Mouse (Mus musculus) cerebellum, postnatal 10 days (tissue): ENCODE measurements at regions not wholly inside any gene's neighbourhood (a gene's known extent, or its start where the extent isn't known, plus 50 kb on each side); places are given as distances from the start of the nearest gene placed in this dataset.

Source experiments
- DNase-seq, 2 experiments: peaks; one replicate each; pipeline ENCODE4 v3.0.0; 2021; ENCODE audit warnings: mixed read lengths in 2 of 2

GRCm38 (mm10) chr13:11490766-11491165 is 616.0 kb downstream of the Ryr2 start:
- DNase-seq: no peak

- no peak for DNase-seq
These were observed 623.6 kb downstream of the Ryr2 start for GRCm38 (mm10) chr13:11483142-11483541.

- DNase-seq: no peak
These were observed 624.0 kb downstream of the Ryr2 start for GRCm38 (mm10) chr13:11482701-11483100.

GRCm38 (mm10) chr13:11460251-11460650 is 646.5 kb downstream of the Ryr2 start:
- no peak for DNase-seq

GRCm38 (mm10) chr13:11455113-11455512 is 651.6 kb downstream of the Ryr2 start:
- DNase-seq: no peak

- no peak for DNase-seq
These were observed 654.3 kb downstream of the Ryr2 start for GRCm38 (mm10) chr13:11452448-11452847.

GRCm38 (mm10) chr13:11432465-11433339 is 674.0 kb downstream of the Ryr2 start:
- no peak for DNase-seq

- no peak for DNase-seq
These were observed 679.9 kb downstream of the Ryr2 start for GRCm38 (mm10) chr13:11426820-11427219.

- no peak for DNase-seq
These were observed 714.7 kb downstream of the Ryr2 start for GRCm38 (mm10) chr13:11392027-11392426.

- DNase-seq: no peak
These were observed 731.3 kb downstream of the Ryr2 start for GRCm38 (mm10) chr13:11375452-11375851.

GRCm38 (mm10) chr13:11369456-11369855 is 737.3 kb downstream of the Ryr2 start:
- no peak for DNase-seq

GRCm38 (mm10) chr13:11362872-11363271 is 743.9 kb downstream of the Ryr2 start:
- DNase-seq: no peak

GRCm38 (mm10) chr13:11348502-11348849 is 758.3 kb downstream of the Ryr2 start:
- peak in 1 of 2 experiments; percentile 25 for DNase-seq

- peak; percentile 87 to 91 for DNase-seq
These were observed 758.8 kb downstream of the Ryr2 start for GRCm38 (mm10) chr13:11347787-11348501.

- peak; percentile 82 to 87 for DNase-seq
These were observed 762.2 kb downstream of the Ryr2 start for GRCm38 (mm10) chr13:11344500-11344899.

- peak; percentile 68 to 80 for DNase-seq
These were observed 768.5 kb downstream of the Ryr2 start for GRCm38 (mm10) chr13:11338297-11338616.

- no peak for DNase-seq
These were observed 769.0 kb downstream of the Ryr2 start for GRCm38 (mm10) chr13:11337610-11338296.

GRCm38 (mm10) chr13:11336958-11337357 is 769.8 kb downstream of the Ryr2 start:
- DNase-seq: peak in 1 of 2 experiments; percentile 47

- peak in 1 of 2 experiments; percentile 16 for DNase-seq
These were observed 774.8 kb downstream of the Ryr2 start for GRCm38 (mm10) chr13:11331991-11332390.

- DNase-seq: peak; percentile 20 to 24
These were observed 798.0 kb downstream of the Ryr2 start for GRCm38 (mm10) chr13:11308716-11309115.

GRCm38 (mm10) chr13:11295493-11295892 is 811.3 kb downstream of the Ryr2 start:
- DNase-seq: no peak

GRCm38 (mm10) chr13:11294689-11295088 is 812.1 kb downstream of the Ryr2 start:
- DNase-seq: peak; percentile 54 to 57

- no peak for DNase-seq
These were observed 813.0 kb downstream of the Ryr2 start for GRCm38 (mm10) chr13:11293750-11294149.

- DNase-seq: no peak
These were observed 832.8 kb downstream of the Ryr2 start for GRCm38 (mm10) chr13:11273896-11274295.
